ENCODE assay signal across 25 mouse cellular contexts in the genomic region with DNA sequence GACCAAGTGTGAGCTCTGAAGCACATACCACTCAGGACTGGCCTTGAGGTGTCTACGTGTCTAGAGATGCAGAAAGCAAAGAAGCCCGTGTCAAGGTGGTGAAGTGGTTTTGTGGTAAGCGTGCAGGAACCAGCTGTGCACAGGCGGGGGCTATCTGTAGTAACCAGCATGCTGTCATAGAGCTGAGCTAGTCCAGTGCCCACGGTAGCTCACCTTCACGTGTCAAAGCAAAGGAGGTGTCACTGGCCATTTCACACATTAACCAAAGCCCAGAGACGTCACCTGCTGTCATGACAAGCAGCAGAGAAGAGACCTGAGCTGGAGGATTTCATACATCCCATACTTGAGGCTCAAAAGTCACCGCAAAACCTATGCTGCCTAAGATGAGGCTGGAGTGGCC. TPM values are rescaled to one million over a fixed set of nuclear protein-coding genes. Genes with fewer than 3 reads are reported as not detected.
"Had no signal": no experiment of that assay in that cellular context is flagged by ENCODE, and none has a peak within 500 bp of the region (broad histone marks: within the 10 kb centered on the region; RNA-seq: fewer than 3 reads in every experiment).

No protein-coding gene starts in this region.

- H3K4me3 ChIP-seq: kidney, embryonic 15.5 days; left cerebral cortex, adult 2 months; liver, embryonic 12.5 days; liver, embryonic 15.5 days; lung, embryonic 15.5 days; megakaryocyte, embryonic 14.5 days; neural tube, embryonic 12.5 days; neural tube, embryonic 15.5 days had no signal

- ATAC-seq: liver, embryonic 12.5 days had no signal

- H3K4me2 ChIP-seq: kidney, embryonic 15.5 days; liver, embryonic 12.5 days; liver, embryonic 15.5 days; lung, embryonic 15.5 days; neural tube, embryonic 12.5 days; neural tube, embryonic 15.5 days had no signal

- H3K9ac ChIP-seq: kidney, embryonic 15.5 days; liver, embryonic 12.5 days; liver, embryonic 15.5 days; lung, embryonic 15.5 days; neural tube, embryonic 12.5 days; neural tube, embryonic 15.5 days had no signal

- DNase-seq: kidney, adult 11 months; kidney, adult 8-10 months; kidney, postnatal 10 days; kidney, postnatal 36 days; layer of hippocampus, postnatal 36 days; lung, adult 18-20 months; lung, postnatal 10 days; lung, postnatal 36 days; midbrain, embryonic 14.5 days; right cerebral cortex, adult 18-20 months; right cerebral cortex, postnatal 14 days; right cerebral cortex, postnatal 4 days; thymus, adult 18-20 months; thymus, postnatal 36 days had no signal

- H3K27me3 ChIP-seq: kidney, embryonic 15.5 days; lung, embryonic 15.5 days; neural tube, embryonic 12.5 days had no signal

- H3K9me3 ChIP-seq: kidney, embryonic 15.5 days; liver, embryonic 12.5 days; liver, embryonic 15.5 days; lung, embryonic 15.5 days; megakaryocyte, embryonic 14.5 days; neural tube, embryonic 12.5 days; neural tube, embryonic 15.5 days had no signal

- H3K4me1 ChIP-seq: liver, embryonic 12.5 days; liver, embryonic 15.5 days; lung, embryonic 15.5 days; neural tube, embryonic 15.5 days had no signal

- H3K27ac ChIP-seq: kidney, embryonic 15.5 days; left cerebral cortex, adult 2 months; liver, embryonic 12.5 days; liver, embryonic 15.5 days; lung, embryonic 15.5 days; neural tube, embryonic 12.5 days; neural tube, embryonic 15.5 days; stomach, postnatal 0 days had no signal

RNA-seq across cellular contexts. Expression of a gene that starts 4.6 kb away (rescaled TPM):
- total RNA-seq: layer of hippocampus, postnatal 36 days had no signal
- polyA plus RNA-seq: kidney, embryonic 15.5 days; limb, embryonic 11.5 days; liver, embryonic 12.5 days; liver, embryonic 15.5 days; lung, embryonic 15.5 days; midbrain, embryonic 14.5 days; neural tube, embryonic 12.5 days; neural tube, embryonic 15.5 days; stomach, embryonic 14.5 days; stomach, postnatal 0 days had no signal

RNA-seq across cellular contexts. Expression of a gene that starts 59.6 kb away (rescaled TPM):
- polyA plus RNA-seq: liver, embryonic 15.5 days had no signal
